In genomic region chr16:11636196-11636733, GRCm38 (mm10) we compare ENCODE assay signal across 16 mouse cellular contexts.
A peak's percentile ranks its signal among the peaks of the same experiment; 100 is the strongest.
DNase-seq lines count a peak whose midpoint lies in the region; ATAC-seq and TF ChIP-seq lines count a peak whose summit lies in the region.
"Had no signal": no experiment of that assay in that cellular context is flagged by ENCODE, and none has a peak within 500 bp of the region (broad histone marks: within the 10 kb centered on the region; RNA-seq: fewer than 3 reads in every experiment).

No protein-coding gene starts in this region.

- H3K4me1 ChIP-seq in hindbrain, embryonic 16.5 days (ENCODE audit: control insufficient read depth, insufficient read depth, low read depth, low read length) = peaks cover 9% of the 10 kb centered on the region
- H3K4me1 ChIP-seq in hindbrain, embryonic 10.5 days (replicated peaks) = peaks cover 16% of the 10 kb centered on the region
- H3K4me1 ChIP-seq in neural tube, embryonic 13.5 days (replicated peaks) = peaks cover 13% of the 10 kb centered on the region
- H3K4me1 ChIP-seq in stomach, embryonic 16.5 days (ENCODE audit: control insufficient read depth, insufficient read depth, low read length) = peaks cover 8% of the 10 kb centered on the region; the same call in 1 of the 2 replicates

- no peak overlapping the region for H3K4me3 ChIP-seq in hindbrain, embryonic 16.5 days (ENCODE audit: low read length)
- no peak overlapping the region for H3K4me3 ChIP-seq in hindbrain, embryonic 10.5 days
- H3K4me3 ChIP-seq in layer of hippocampus, adult 2 months = no peak overlapping the region
- H3K4me3 ChIP-seq in neural tube, embryonic 13.5 days = no peak overlapping the region
- H3K4me3 ChIP-seq in stomach, embryonic 16.5 days (replicated peaks; ENCODE audit: low read length) = no peak overlapping the region
- H3K4me3 ChIP-seq: embryonic facial prominence, embryonic 12.5 days; liver, embryonic 13.5 days had no signal

- H3K9me3 ChIP-seq in hindbrain, embryonic 16.5 days (ENCODE audit: control insufficient read depth, low read length) = no peaks in the 10 kb centered on the region
- no peaks in the 10 kb centered on the region for H3K9me3 ChIP-seq in hindbrain, embryonic 10.5 days
- H3K9me3 ChIP-seq in neural tube, embryonic 13.5 days = no peaks in the 10 kb centered on the region
- H3K9me3 ChIP-seq in stomach, embryonic 16.5 days (replicated peaks; ENCODE audit: control insufficient read depth, low read length) = no peaks in the 10 kb centered on the region
- H3K9me3 ChIP-seq: embryonic facial prominence, embryonic 12.5 days; liver, embryonic 13.5 days had no signal

- no peaks in the 10 kb centered on the region for H3K27me3 ChIP-seq in hindbrain, embryonic 16.5 days (replicated peaks; ENCODE audit: control insufficient read depth, insufficient read depth, low read length)
- H3K27me3 ChIP-seq in hindbrain, embryonic 10.5 days (ENCODE audit: insufficient read depth, poor library complexity, severe bottlenecking) = no peaks in the 10 kb centered on the region
- H3K27me3 ChIP-seq in neural tube, embryonic 13.5 days = no peaks in the 10 kb centered on the region
- H3K27me3 ChIP-seq in stomach, embryonic 16.5 days (ENCODE audit: control insufficient read depth, insufficient read depth, low read length) = no peaks in the 10 kb centered on the region
- H3K27me3 ChIP-seq: embryonic facial prominence, embryonic 12.5 days; liver, embryonic 13.5 days had no signal

- no peak for DNase-seq in hindbrain, embryonic 10.5 days (ENCODE audit: low spot score)
- no peak for DNase-seq in layer of hippocampus, adult 2 months (ENCODE audit: low spot score in 2 of 2)
- no peak for DNase-seq in layer of hippocampus, adult 18-20 months (ENCODE audit: low spot score in 2 of 2)
- no peak for DNase-seq in neural tube, embryonic 10.5 days (ENCODE audit: extremely low spot score, low spot score)
- no peak for DNase-seq in ovary, postnatal 36 days (ENCODE audit: low spot score)
- DNase-seq: adrenal gland, adult 2 months; cerebellum, adult 11-12 months; cerebellum, postnatal 36 days; liver, embryonic 13.5 days; lung, postnatal 36 days; thymus, postnatal 36 days had no signal

- 0 out of 2 replicates have a peak overlapping the region, but pooled peaks have one; percentile 29 for H3K27ac ChIP-seq in hindbrain, embryonic 16.5 days (ENCODE audit: low read depth, low read length)
- no peak overlapping the region for H3K27ac ChIP-seq in hindbrain, embryonic 10.5 days
- peak overlapping the region; percentile 29; the same call in 1 of the 2 replicates for H3K27ac ChIP-seq in layer of hippocampus, adult 2 months
- H3K27ac ChIP-seq in neural tube, embryonic 13.5 days (replicated peaks) = peak overlapping the region; percentile 69; the same call in 1 of the 2 replicates
- no peak overlapping the region for H3K27ac ChIP-seq in stomach, embryonic 16.5 days (ENCODE audit: low read length)
- H3K27ac ChIP-seq: embryonic facial prominence, embryonic 12.5 days; liver, embryonic 13.5 days had no signal

- TF ChIP-seq CTCF in layer of hippocampus, adult 2 months (conservative IDR thresholded peaks at IDR 0.05) = no peak

- ATAC-seq in hindbrain, embryonic 16.5 days = no peak
- ATAC-seq in neural tube, embryonic 13.5 days (ENCODE audit: low read depth) = no peak
- peak; percentile 37; the same call in 1 of the 2 replicates for ATAC-seq in stomach, embryonic 16.5 days (ENCODE audit: insufficient read depth, low FRiP score)
- ATAC-seq: CD4-positive, CD25-positive, alpha-beta regulatory T cell, adult 4 months had no signal

- H3K4me2 ChIP-seq in hindbrain, embryonic 16.5 days (ENCODE audit: low read length) = no peak overlapping the region
- no peak overlapping the region for H3K4me2 ChIP-seq in neural tube, embryonic 13.5 days
- H3K4me2 ChIP-seq in stomach, embryonic 16.5 days (ENCODE audit: low read depth, low read length) = no peak overlapping the region
- H3K4me2 ChIP-seq: embryonic facial prominence, embryonic 12.5 days; liver, embryonic 13.5 days had no signal

- H3K36me3 ChIP-seq in hindbrain, embryonic 16.5 days (ENCODE audit: control insufficient read depth, insufficient read depth, low read length) = no peaks in the 10 kb centered on the region
- H3K36me3 ChIP-seq in hindbrain, embryonic 10.5 days = no peaks in the 10 kb centered on the region
- no peaks in the 10 kb centered on the region for H3K36me3 ChIP-seq in neural tube, embryonic 13.5 days
- H3K36me3 ChIP-seq in stomach, embryonic 16.5 days (ENCODE audit: control insufficient read depth, insufficient read depth, low read length) = no peaks in the 10 kb centered on the region
- H3K36me3 ChIP-seq: embryonic facial prominence, embryonic 12.5 days; liver, embryonic 13.5 days had no signal

- no peak overlapping the region; the same call in none of the 2 replicates for H3K9ac ChIP-seq in hindbrain, embryonic 16.5 days (ENCODE audit: low read depth, low read length)
- H3K9ac ChIP-seq in neural tube, embryonic 13.5 days = peak overlapping the region; percentile 49; the same call in 1 of the 2 replicates
- H3K9ac ChIP-seq in stomach, embryonic 16.5 days (ENCODE audit: low read length) = no peak overlapping the region
- H3K9ac ChIP-seq: embryonic facial prominence, embryonic 12.5 days; liver, embryonic 13.5 days had no signal

- WGBS in hindbrain, embryonic 16.5 days = 69% methylated on average over 7 of the region's 7 CpGs
- WGBS in hindbrain, embryonic 10.5 days = 78% methylated on average over 7 of the region's 7 CpGs
- WGBS in neural tube, embryonic 13.5 days = 73% methylated on average over 7 of the region's 7 CpGs
- 61% methylated on average over 7 of the region's 7 CpGs for WGBS in stomach, embryonic 16.5 days

Comparison
In these comparisons a context has a peak if more than half of its experiments do, and no peak if none do; other contexts are left out.
1. H3K27ac ChIP-seq: peak in hindbrain, embryonic 16.5 days (single experiment), layer of hippocampus, adult 2 months (single experiment) and neural tube, embryonic 13.5 days (single experiment); none in hindbrain, embryonic 10.5 days (single experiment) and stomach, embryonic 16.5 days (single experiment).